Mouse (Mus musculus): ENCODE results near the gene Dcdc2c.

Gene Dcdc2c

DNA sequence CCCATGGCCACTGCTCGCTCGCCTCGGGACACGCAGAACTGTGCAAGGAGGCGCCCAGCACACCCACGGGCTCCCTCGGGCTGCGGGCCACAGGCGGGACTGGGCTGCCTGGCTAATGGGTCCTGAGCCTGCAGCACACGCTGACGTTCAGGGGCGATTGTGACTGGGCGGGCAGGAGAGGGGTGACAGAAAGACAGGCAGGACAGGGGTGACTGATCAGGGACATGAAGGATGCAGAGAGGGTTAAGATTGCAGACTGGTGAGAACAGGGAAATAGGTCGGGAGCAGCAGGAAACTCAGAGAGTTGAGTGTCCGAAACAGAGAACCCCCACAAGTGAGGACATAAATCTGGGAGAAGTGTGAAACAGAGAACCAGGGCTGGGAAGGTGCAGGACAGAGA is at the start of gene Dcdc2c:
Gene Dcdc2c (minus strand): TSS at position 101 of the 400 bp plus-strand sequence.
- DNase-seq (ENCODE audit: low read depth, low spot score) = no peak

GRCm38 (mm10) chr12:28598526-28598991 is 46.4 kb upstream of the Dcdc2c start:
- no peak for DNase-seq (ENCODE audit: low read depth, low spot score)

DNA sequence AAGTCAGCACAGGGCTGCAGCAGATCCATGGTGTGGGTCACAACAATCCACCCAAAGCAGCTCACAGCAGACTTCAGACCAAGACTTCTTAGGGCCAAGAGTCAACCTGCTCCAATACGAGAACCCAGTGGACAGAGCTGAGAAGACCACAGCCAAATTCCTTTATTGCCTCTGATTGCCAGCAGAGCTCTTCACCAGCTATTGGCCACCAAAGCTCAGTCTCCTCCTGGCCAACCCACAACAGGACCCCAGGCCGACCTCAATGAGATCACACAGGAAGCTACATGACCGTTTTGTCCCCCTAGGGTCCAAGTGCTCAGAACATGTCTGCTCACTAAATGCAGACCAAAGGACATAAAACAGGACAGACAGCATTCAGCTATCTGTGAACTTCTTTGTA is 45.9 kb upstream of the Dcdc2c start:
- no peak for DNase-seq (ENCODE audit: low read depth, low spot score)

DNA sequence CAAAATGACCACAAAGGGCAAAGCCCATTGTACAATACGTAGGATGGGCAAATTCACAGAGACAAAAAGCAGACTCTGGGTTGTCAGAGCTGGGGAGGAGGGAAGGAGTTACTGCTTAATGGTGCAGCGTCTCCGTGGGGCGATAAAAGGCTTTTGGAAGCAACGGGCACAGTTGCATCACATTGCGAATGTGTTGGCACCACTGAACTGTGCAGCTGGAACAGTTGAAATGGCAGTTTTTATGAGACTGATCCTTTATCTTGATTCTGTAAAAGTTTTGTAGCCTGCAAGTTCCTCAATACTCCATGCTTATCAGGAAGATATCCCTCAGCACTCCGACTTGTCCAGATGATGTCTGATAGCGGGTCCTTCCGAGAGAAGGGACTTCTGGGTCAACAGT is 45.5 kb upstream of the Dcdc2c start:
- DNase-seq (ENCODE audit: low read depth, low spot score) = no peak

GRCm38 (mm10) chr12:28596851-28597250 is 44.7 kb upstream of the Dcdc2c start:
- DNase-seq (ENCODE audit: low read depth, low spot score) = no peak

DNA sequence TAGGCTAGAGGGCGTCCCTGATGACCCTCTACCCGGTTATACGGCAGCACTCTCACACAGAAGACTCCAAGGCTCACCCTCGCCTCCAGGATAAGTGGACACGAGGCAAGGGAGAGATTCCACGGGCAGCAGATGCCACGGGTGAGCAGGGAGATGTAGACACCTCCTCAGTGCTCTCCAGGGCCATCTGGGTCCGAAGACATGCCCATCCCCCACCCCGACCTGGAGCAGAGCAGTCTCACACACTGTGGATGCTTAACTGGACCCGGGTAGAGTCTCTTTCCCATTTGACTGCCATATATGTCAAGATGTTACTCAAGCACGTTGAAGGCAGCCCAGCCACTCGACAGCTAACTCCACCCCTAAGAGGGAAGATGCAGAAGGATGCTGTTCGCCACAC is 38.2 kb upstream of the Dcdc2c start:
- no peak for DNase-seq (ENCODE audit: low read depth, low spot score)

- peak; percentile 86 for DNase-seq (ENCODE audit: low read depth, low spot score)
Measured at GRCm38 (mm10) chr12:28589090-28589868, 37.1 kb upstream of the Dcdc2c start.

GRCm38 (mm10) chr12:28587949-28588348 is 35.8 kb upstream of the Dcdc2c start:
- DNase-seq (ENCODE audit: low read depth, low spot score) = no peak

GRCm38 (mm10) chr12:28584036-28584435 is 31.8 kb upstream of the Dcdc2c start:
- DNase-seq (ENCODE audit: low read depth, low spot score) = no peak

- DNase-seq (ENCODE audit: low read depth, low spot score) = no peak
Measured at GRCm38 (mm10) chr12:28582423-28582822, 30.2 kb upstream of the Dcdc2c start, which contains the start of gene Allc. Allc (minus strand) TSS chr12:28582523.

GRCm38 (mm10) chr12:28579132-28579531 is 26.9 kb upstream of the Dcdc2c start:
- DNase-seq (ENCODE audit: low read depth, low spot score) = no peak

- no peak for DNase-seq (ENCODE audit: low read depth, low spot score)
Measured at GRCm38 (mm10) chr12:28578147-28578546, 25.9 kb upstream of the Dcdc2c start.

- DNase-seq (ENCODE audit: low read depth, low spot score) = no peak
Measured at GRCm38 (mm10) chr12:28575366-28576070, 23.3 kb upstream of the Dcdc2c start.

GRCm38 (mm10) chr12:28572241-28572640 is 20.0 kb upstream of the Dcdc2c start:
- no peak for DNase-seq (ENCODE audit: low read depth, low spot score)

GRCm38 (mm10) chr12:28551775-28552174 is 424 bp downstream of the Dcdc2c start:
- no peak for DNase-seq (ENCODE audit: low read depth, low spot score)

GRCm38 (mm10) chr12:28548887-28549286 is 3.3 kb downstream of the Dcdc2c start:
- no peak for DNase-seq (ENCODE audit: low read depth, low spot score)

- DNase-seq (ENCODE audit: low read depth, low spot score) = peak; percentile 57
Measured at GRCm38 (mm10) chr12:28514264-28514775, 37.9 kb downstream of the Dcdc2c start.

- DNase-seq (ENCODE audit: low read depth, low spot score) = no peak
Measured at GRCm38 (mm10) chr12:28509699-28510280, 42.4 kb downstream of the Dcdc2c start.

GRCm38 (mm10) chr12:28494289-28494688 is 57.9 kb downstream of the Dcdc2c start:
- no peak for DNase-seq (ENCODE audit: low read depth, low spot score)

GRCm38 (mm10) chr12:28482483-28483160 is 69.6 kb downstream of the Dcdc2c start:
- no peak for DNase-seq (ENCODE audit: low read depth, low spot score)

DNA sequence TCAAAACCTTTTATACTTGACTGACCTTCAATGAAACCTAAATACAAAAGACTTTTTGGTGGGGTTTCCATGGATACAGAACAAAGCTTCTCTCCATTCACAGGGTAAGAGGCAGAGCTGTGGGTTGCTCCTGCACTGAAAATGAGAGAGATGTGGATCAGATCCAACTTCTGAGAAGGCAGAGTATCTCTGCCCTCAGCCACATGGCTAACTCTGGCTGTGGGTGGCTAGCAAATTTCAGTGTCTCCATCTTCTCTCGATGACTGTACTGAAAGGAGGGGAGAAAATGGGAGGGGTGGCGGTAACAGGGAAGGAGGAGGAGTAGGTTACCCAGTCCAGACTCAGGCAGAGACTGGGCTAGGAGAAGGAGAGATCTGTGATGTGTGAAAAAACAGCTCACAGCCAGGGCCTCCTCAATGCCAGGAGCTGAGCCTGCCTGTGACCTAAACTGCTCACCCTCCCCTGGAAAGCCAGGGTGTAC is 91.2 kb downstream of the Dcdc2c start:
- no peak for DNase-seq (ENCODE audit: low read depth, low spot score)
